Mouse (Mus musculus): ENCODE data around the gene Tceal7. TPM values are rescaled to one million over a fixed set of nuclear protein-coding genes. Genes with fewer than 3 reads are reported as not detected.
A peak's percentile ranks its signal among the peaks of the same experiment; 100 is the strongest.
"Not testable (repeated sequence)": the region's sequence is repeated elsewhere in the genome, so short reads cannot be mapped to it uniquely, and the experiment has no call there.

Gene Tceal7
- polyA plus RNA-seq, 1 experiment, result not detected

DNA sequence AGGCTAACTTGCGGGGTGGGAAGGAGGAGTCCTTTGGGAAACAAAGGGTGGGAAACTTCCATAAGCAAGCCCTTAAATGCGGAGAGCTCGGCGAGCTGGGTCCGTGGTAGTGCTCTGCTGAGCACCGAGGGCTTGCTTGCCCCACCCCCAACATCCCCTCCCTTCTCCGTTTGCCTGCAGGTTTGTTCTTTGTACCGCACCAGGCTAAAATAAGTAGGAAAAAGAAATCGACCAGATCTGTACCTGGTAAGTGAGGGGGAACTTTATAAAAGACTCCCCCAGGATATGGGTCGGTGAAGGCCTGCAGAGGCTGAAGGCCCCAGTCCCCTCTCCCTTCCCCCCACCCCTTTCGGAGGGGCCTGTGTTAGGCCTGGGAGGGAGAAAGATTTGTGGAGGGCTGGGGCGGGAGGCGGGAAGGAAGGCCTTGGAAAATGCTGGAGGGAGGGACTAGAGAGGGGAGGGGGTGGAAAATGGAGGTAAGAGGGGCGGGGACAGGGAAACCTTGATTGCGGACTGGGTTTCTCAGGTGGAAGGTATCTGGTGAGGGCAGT, 31.0 kb downstream of the Tceal7 start:
- peak; percentile 11 for DNase-seq
- Histone ChIP-seq H3K27ac (ENCODE audit: control insufficient read depth, insufficient read depth, low read length) (no peak overlapping the region), H3K4me1 (replicated peaks; ENCODE audit: control insufficient read depth, insufficient read depth, low read length) (no peaks in the 10 kb centered on the region), H3K36me3 (ENCODE audit: control insufficient read depth, insufficient read depth, low read length) (no peaks in the 10 kb centered on the region), H3K4me3 (ENCODE audit: control insufficient read depth, insufficient read depth, low read length) (peak overlapping the region; percentile 54), H3K27me3 (ENCODE audit: control insufficient read depth, insufficient read depth, low read length) (no peaks in the 10 kb centered on the region)
- TF ChIP-seq CTCF (IDR thresholded peaks at IDR 0.05; ENCODE audit: borderline replicate concordance, control insufficient read depth, extremely low read depth, insufficient read depth, low read length, poor library complexity), result no peak
- TF ChIP-seq POLR2A (IDR thresholded peaks at IDR 0.05; ENCODE audit: control insufficient read depth, extremely low read depth, insufficient read depth, low read length, poor library complexity), result no peak
- 11% methylated on average over 14 of the region's 15 CpGs for WGBS

GRCm38 (mm10) chrX:136248811-136249210, 34.2 kb downstream of the Tceal7 start:
- Histone ChIP-seq H3K4me1 (replicated peaks; ENCODE audit: control insufficient read depth, insufficient read depth, low read length) (no peaks in the 10 kb centered on the region), H3K36me3 (ENCODE audit: control insufficient read depth, insufficient read depth, low read length) (no peaks in the 10 kb centered on the region), H3K27me3 (ENCODE audit: control insufficient read depth, insufficient read depth, low read length) (no peaks in the 10 kb centered on the region), H3K4me3 (ENCODE audit: control insufficient read depth, insufficient read depth, low read length) (no peak overlapping the region), H3K27ac (ENCODE audit: control insufficient read depth, insufficient read depth, low read length) (no peak overlapping the region)
- TF ChIP-seq CTCF (IDR thresholded peaks at IDR 0.05; ENCODE audit: borderline replicate concordance, control insufficient read depth, extremely low read depth, insufficient read depth, low read length, poor library complexity), result no peak
- TF ChIP-seq POLR2A (IDR thresholded peaks at IDR 0.05; ENCODE audit: control insufficient read depth, extremely low read depth, insufficient read depth, low read length, poor library complexity), result no peak
- no peak for DNase-seq
- 91% methylated on average over 6 of the region's 6 CpGs for WGBS

- no peak overlapping the region for H3K4me3 ChIP-seq (ENCODE audit: control insufficient read depth, insufficient read depth, low read length)
- H3K27ac ChIP-seq (ENCODE audit: control insufficient read depth, insufficient read depth, low read length), result no peak overlapping the region
- 89% methylated on average over 7 of the region's 7 CpGs for WGBS
- H3K36me3 ChIP-seq (ENCODE audit: control insufficient read depth, insufficient read depth, low read length), result no peaks in the 10 kb centered on the region
- no peak for DNase-seq
- H3K27me3 ChIP-seq (ENCODE audit: control insufficient read depth, insufficient read depth, low read length), result no peaks in the 10 kb centered on the region
- TF ChIP-seq CTCF (IDR thresholded peaks at IDR 0.05; ENCODE audit: borderline replicate concordance, control insufficient read depth, extremely low read depth, insufficient read depth, low read length, poor library complexity), result no peak
- no peaks in the 10 kb centered on the region for H3K4me1 ChIP-seq (replicated peaks; ENCODE audit: control insufficient read depth, insufficient read depth, low read length)
These were observed 35.1 kb downstream of the Tceal7 start for GRCm38 (mm10) chrX:136249671-136250070.

- WGBS, result 88% methylated on average over 6 of the region's 6 CpGs
- Histone ChIP-seq H3K4me3 (ENCODE audit: control insufficient read depth, insufficient read depth, low read length) (no peak overlapping the region), H3K27me3 (ENCODE audit: control insufficient read depth, insufficient read depth, low read length) (no peaks in the 10 kb centered on the region), H3K4me1 (replicated peaks; ENCODE audit: control insufficient read depth, insufficient read depth, low read length) (no peaks in the 10 kb centered on the region), H3K27ac (ENCODE audit: control insufficient read depth, insufficient read depth, low read length) (no peak overlapping the region), H3K36me3 (ENCODE audit: control insufficient read depth, insufficient read depth, low read length) (no peaks in the 10 kb centered on the region)
- no peak for DNase-seq
- TF ChIP-seq POLR2A (IDR thresholded peaks at IDR 0.05; ENCODE audit: control insufficient read depth, extremely low read depth, insufficient read depth, low read length, poor library complexity) (no peak), CTCF (IDR thresholded peaks at IDR 0.05; ENCODE audit: borderline replicate concordance, control insufficient read depth, extremely low read depth, insufficient read depth, low read length, poor library complexity) (no peak)
These were observed 37.6 kb downstream of the Tceal7 start for GRCm38 (mm10) chrX:136252023-136252729.

GRCm38 (mm10) chrX:136267720-136268119, 53.1 kb downstream of the Tceal7 start:
- Histone ChIP-seq H3K4me3 (ENCODE audit: control insufficient read depth, insufficient read depth, low read length) (no peak overlapping the region), H3K36me3 (ENCODE audit: control insufficient read depth, insufficient read depth, low read length) (no peaks in the 10 kb centered on the region), H3K4me1 (replicated peaks; ENCODE audit: control insufficient read depth, insufficient read depth, low read length) (0 out of 2 replicates have a peak, but pooled peaks cover 2% of the 10 kb centered on the region), H3K27ac (ENCODE audit: control insufficient read depth, insufficient read depth, low read length) (no peak overlapping the region), H3K27me3 (ENCODE audit: control insufficient read depth, insufficient read depth, low read length) (no peaks in the 10 kb centered on the region)
- WGBS, result 84% methylated on average over 5 of the region's 5 CpGs
- DNase-seq, result no peak
- no peak for TF ChIP-seq POLR2A (IDR thresholded peaks at IDR 0.05; ENCODE audit: control insufficient read depth, extremely low read depth, insufficient read depth, low read length, poor library complexity)
- no peak for TF ChIP-seq CTCF (IDR thresholded peaks at IDR 0.05; ENCODE audit: borderline replicate concordance, control insufficient read depth, extremely low read depth, insufficient read depth, low read length, poor library complexity)

- 0 out of 2 replicates have a peak, but pooled peaks cover 2% of the 10 kb centered on the region for H3K4me1 ChIP-seq (replicated peaks; ENCODE audit: control insufficient read depth, insufficient read depth, low read length)
- no peak overlapping the region for H3K27ac ChIP-seq (ENCODE audit: control insufficient read depth, insufficient read depth, low read length)
- H3K36me3 ChIP-seq (ENCODE audit: control insufficient read depth, insufficient read depth, low read length), result no peaks in the 10 kb centered on the region
- DNase-seq, result no peak
- no peak overlapping the region for H3K4me3 ChIP-seq (ENCODE audit: control insufficient read depth, insufficient read depth, low read length)
- TF ChIP-seq POLR2A (IDR thresholded peaks at IDR 0.05; ENCODE audit: control insufficient read depth, extremely low read depth, insufficient read depth, low read length, poor library complexity) (no peak), CTCF (IDR thresholded peaks at IDR 0.05; ENCODE audit: borderline replicate concordance, control insufficient read depth, extremely low read depth, insufficient read depth, low read length, poor library complexity) (no peak)
- H3K27me3 ChIP-seq (ENCODE audit: control insufficient read depth, insufficient read depth, low read length), result no peaks in the 10 kb centered on the region
- WGBS, result 74% methylated on average over 4 of the region's 4 CpGs
These were observed 53.6 kb downstream of the Tceal7 start for GRCm38 (mm10) chrX:136268173-136268572.

DNA sequence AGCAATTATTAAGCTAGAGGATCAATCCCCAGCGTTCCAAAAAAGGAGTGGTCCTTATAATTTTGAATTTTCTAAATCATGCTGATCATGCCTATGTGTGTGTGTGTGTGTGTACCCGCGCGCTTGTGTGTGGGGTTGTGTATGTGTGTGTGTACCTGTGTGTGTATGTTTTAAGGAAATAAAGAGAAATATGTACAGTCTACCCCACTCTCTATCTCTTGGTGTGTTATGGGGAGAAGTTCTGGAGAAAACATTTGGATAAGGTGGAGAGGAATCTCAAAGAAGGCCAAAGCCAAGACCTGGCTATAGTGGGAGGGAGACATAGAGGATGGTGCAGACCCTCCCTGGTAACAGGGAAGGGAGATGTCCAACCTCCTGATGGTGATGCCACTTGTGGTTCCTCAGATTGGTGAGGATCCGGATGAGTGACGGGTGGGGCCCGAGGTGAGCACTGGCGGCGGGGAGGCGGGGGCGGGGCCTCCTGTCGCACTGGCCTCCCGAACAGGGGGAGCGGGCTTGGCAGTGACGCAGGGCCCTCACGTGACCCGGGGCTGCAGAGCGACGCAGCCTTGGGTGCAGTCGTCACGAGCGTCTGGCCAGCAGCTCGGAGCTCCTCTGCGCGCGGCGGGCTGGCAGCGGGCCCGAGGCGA, 55.3 kb downstream of the Tceal7 start, which contains the start of gene Bex3:
TSS of gene Bex3 (plus strand) at position 511 of the 650 bp plus-strand sequence.
- not testable (repeated sequence) for H3K27ac ChIP-seq (ENCODE audit: control insufficient read depth, insufficient read depth, low read length); H3K4me1 ChIP-seq (replicated peaks; ENCODE audit: control insufficient read depth, insufficient read depth, low read length); H3K27me3 ChIP-seq (ENCODE audit: control insufficient read depth, insufficient read depth, low read length); H3K36me3 ChIP-seq (ENCODE audit: control insufficient read depth, insufficient read depth, low read length)
- peak within 1 kb of the TSS; percentile 42 for H3K4me3 ChIP-seq (ENCODE audit: control insufficient read depth, insufficient read depth, low read length)
- DNase-seq, result peak; percentile 49
- 63% methylated on average over 6 of the region's 30 CpGs for WGBS

- WGBS, result 3% methylated on average over 7 of the region's 60 CpGs
- peak overlapping the region; percentile 42 for H3K4me3 ChIP-seq (ENCODE audit: control insufficient read depth, insufficient read depth, low read length)
These were observed 56.0 kb downstream of the Tceal7 start for GRCm38 (mm10) chrX:136270393-136271111.

More at GRCm38 (mm10) chrX:136270393-136271111, 56.0 kb downstream of the Tceal7 start:
- DNase-seq, result peak; percentile 1
- H3K4me1 ChIP-seq (replicated peaks; ENCODE audit: control insufficient read depth, insufficient read depth, low read length); H3K36me3 ChIP-seq (ENCODE audit: control insufficient read depth, insufficient read depth, low read length); H3K27ac ChIP-seq (ENCODE audit: control insufficient read depth, insufficient read depth, low read length); H3K27me3 ChIP-seq (ENCODE audit: control insufficient read depth, insufficient read depth, low read length): not testable (repeated sequence)

Data from thymus, adult 2 months (tissue).